Mouse (Mus musculus) MEL (cell line): ENCODE data around the gene Padi2. TPM values are rescaled to one million over a fixed set of nuclear protein-coding genes. Genes with fewer than 3 reads are reported as not detected.
A peak's percentile ranks its signal among the peaks of the same experiment; 100 is the strongest.

Experiments used
- DNase-seq: peaks from one replicate; pipeline ENCODE4 v3.0.0; 2011; ENCODE audit warnings: low read depth, low spot score
- H3K27ac ChIP-seq: 2 replicates; pipeline ENCODE4 v1.5.1; 2012; ENCODE audit warnings: low read depth, mild to moderate bottlenecking, control low read depth, low read length, moderate library complexity; ENCODE audit not compliant: control insufficient read depth
- H3K27me3 ChIP-seq, 2 experiments: fragments of 150-350 bp in 1 of 2; sonication (generic) in 1 of 2; 2 replicates each; pipeline ENCODE4 v1.6.1; 2012; ENCODE audit warnings: low read length in 2 of 2, mild to moderate bottlenecking in 2 of 2, improper control_type of control experiment in 1 of 2, moderate library complexity in 1 of 2; ENCODE audit not compliant: insufficient read depth in 2 of 2, control insufficient read depth in 1 of 2
- H3K36me3 ChIP-seq, 2 experiments: 2 replicates each; pipeline ENCODE4 v1.6.1; 2012 to 2014; ENCODE audit warnings: low read length in 2 of 2, improper control_type of control experiment in 1 of 2, inconsistent platforms in 1 of 2, mild to moderate bottlenecking in 1 of 2; ENCODE audit not compliant: insufficient read depth in 2 of 2, control insufficient read depth in 1 of 2
- H3K4me1 ChIP-seq, 2 experiments: fragments of 150-350 bp in 1 of 2; sonication (generic) in 1 of 2; 2 replicates each; pipeline ENCODE4 v1.6.1; 2012; ENCODE audit warnings: low read length in 2 of 2, improper control_type of control experiment in 1 of 2, mild to moderate bottlenecking in 1 of 2; ENCODE audit not compliant: insufficient read depth in 2 of 2, control insufficient read depth in 1 of 2
- H3K4me3 ChIP-seq, 2 experiments: fragments of 150-350 bp in 1 of 2; sonication (generic) in 1 of 2; 2 replicates each; pipeline ENCODE4 v1.5.1; 2012; ENCODE audit warnings: low read depth in 2 of 2, low read length in 2 of 2, mild to moderate bottlenecking in 2 of 2, moderate library complexity in 2 of 2, control low read depth in 1 of 2, improper control_type of control experiment in 1 of 2; ENCODE audit not compliant: control insufficient read depth in 1 of 2, insufficient read depth in 1 of 2
- H3K79me2 ChIP-seq: 2 replicates; pipeline ENCODE4 v1.6.1; 2012; ENCODE audit warnings: mild to moderate bottlenecking, low read length, moderate library complexity; ENCODE audit not compliant: control insufficient read depth, poor library complexity, insufficient read depth
- H3K9ac ChIP-seq: 2 replicates; pipeline ENCODE4 v1.6.1; 2012; ENCODE audit warnings: low read depth, mild to moderate bottlenecking, control low read depth, low read length, moderate library complexity; ENCODE audit not compliant: control insufficient read depth, poor library complexity, severe bottlenecking
- H3K9me3 ChIP-seq: fragments of 150-350 bp; sonication (generic); replicated peaks from 2 replicates; pipeline ENCODE4 v1.6.1; 2012; ENCODE audit warnings: mild to moderate bottlenecking, low read length, improper control_type of control experiment, moderate library complexity; ENCODE audit not compliant: insufficient read depth
- CHD2 ChIP-seq: IDR thresholded peaks from 2 replicates; pipeline ENCODE4 v1.6.1; 2011; ENCODE audit warnings: low read length, improper control_type of control experiment
- CTCF ChIP-seq, 3 experiments: IDR thresholded peaks in 2 of 3; conservative IDR thresholded peaks in 1 of 3; 2 replicates each; pipeline ENCODE4 v1.5.1; 2011 to 2012; ENCODE audit warnings: low read length in 3 of 3, low read depth in 2 of 3, mild to moderate bottlenecking in 2 of 3, improper control_type of control experiment in 1 of 3, inconsistent platforms in 1 of 3, mixed read lengths in 1 of 3, moderate library complexity in 1 of 3; ENCODE audit not compliant: control insufficient read depth in 1 of 3, insufficient read depth in 1 of 3, poor library complexity in 1 of 3, severe bottlenecking in 1 of 3
- E2F4 ChIP-seq: IDR thresholded peaks from 2 replicates; pipeline ENCODE4 v1.6.1; 2011; ENCODE audit warnings: low read depth, low read length, improper control_type of control experiment, borderline replicate concordance
- EP300 ChIP-seq, 2 experiments: IDR thresholded peaks; 2 replicates each; pipeline ENCODE4 v1.6.1; 2011; ENCODE audit warnings: improper control_type of control experiment in 2 of 2, low read length in 2 of 2, low read depth in 1 of 2, mild to moderate bottlenecking in 1 of 2
- GATA1 ChIP-seq: IDR thresholded peaks from 2 replicates; pipeline ENCODE4 v1.6.1; 2011; ENCODE audit warnings: low read depth, low read length, improper control_type of control experiment
- JUND ChIP-seq: IDR thresholded peaks from 2 replicates; pipeline ENCODE4 v1.6.1; 2011; ENCODE audit warnings: low read depth, mild to moderate bottlenecking, improper control_type of control experiment, low read length
- MAFK ChIP-seq: IDR thresholded peaks from 2 replicates; pipeline ENCODE4 v1.6.1; 2011; ENCODE audit warnings: low read depth, mild to moderate bottlenecking, low read length, improper control_type of control experiment, borderline replicate concordance
- MAX ChIP-seq: IDR thresholded peaks from 2 replicates; pipeline ENCODE4 v1.6.1; 2011; ENCODE audit warnings: low read length, improper control_type of control experiment
- MXI1 ChIP-seq: IDR thresholded peaks from 2 replicates; pipeline ENCODE4 v1.6.1; 2011; ENCODE audit warnings: mild to moderate bottlenecking, low read depth, low read length, improper control_type of control experiment
- NELFE ChIP-seq: IDR thresholded peaks from 2 replicates; pipeline ENCODE4 v1.6.1; 2011; ENCODE audit warnings: low read depth, low read length, improper control_type of control experiment
- POLR2A ChIP-seq, 2 experiments: IDR thresholded peaks; 2 replicates each; pipeline ENCODE4 v1.6.1; 2011 to 2012; ENCODE audit warnings: low read length in 2 of 2, mild to moderate bottlenecking in 2 of 2, control low read depth in 1 of 2, improper control_type of control experiment in 1 of 2, low read depth in 1 of 2, moderate library complexity in 1 of 2; ENCODE audit not compliant: control insufficient read depth in 1 of 2, insufficient read depth in 1 of 2, poor library complexity in 1 of 2
- RAD21 ChIP-seq: IDR thresholded peaks from 2 replicates; pipeline ENCODE4 v1.6.1; 2011; ENCODE audit warnings: mild to moderate bottlenecking, low read depth, low read length, improper control_type of control experiment
- SIN3A ChIP-seq: IDR thresholded peaks from 2 replicates; pipeline ENCODE4 v1.6.1; 2012; ENCODE audit warnings: low read length, improper control_type of control experiment, inconsistent platforms
- SMC3 ChIP-seq: IDR thresholded peaks from 2 replicates; pipeline ENCODE4 v1.6.1; 2011; ENCODE audit warnings: low read depth, low read length, improper control_type of control experiment
- TBP ChIP-seq: IDR thresholded peaks from 2 replicates; pipeline ENCODE4 v1.8.0; 2011; ENCODE audit warnings: low read depth, low read length, improper control_type of control experiment
- UBTF ChIP-seq: IDR thresholded peaks from 2 replicates; pipeline ENCODE4 v1.6.1; 2012; ENCODE audit warnings: low read depth, mild to moderate bottlenecking, inconsistent platforms, low read length, improper control_type of control experiment, moderate library complexity, borderline replicate concordance; ENCODE audit not compliant: insufficient read depth
- ZC3H11A ChIP-seq: IDR thresholded peaks from 2 replicates; pipeline ENCODE4 v1.6.1; 2012; ENCODE audit warnings: low read depth, mild to moderate bottlenecking, inconsistent platforms, low read length, improper control_type of control experiment
- ZMIZ1 ChIP-seq: IDR thresholded peaks from 2 replicates; pipeline ENCODE4 v1.6.1; 2012; ENCODE audit warnings: low read depth, mild to moderate bottlenecking, inconsistent platforms, low read length, improper control_type of control experiment, moderate library complexity
- polyA plus RNA-seq, 2 experiments: library from polyadenylated mRNA; stranded (reverse) in 1 of 2; unstranded in 1 of 2; fragments of >175 nt in 1 of 2; fragments of >200 nt in 1 of 2; gene quantifications; 2 replicates each; pipeline versions ENCODE4 v1.2.1 to v1.2.4; 2012; ENCODE audit warnings: low replicate concordance in 2 of 2, low read depth in 1 of 2; ENCODE audit not compliant: insufficient read length in 2 of 2, insufficient read depth in 1 of 2, missing spikeins in 1 of 2
- total RNA-seq: library from RNA; depleted of rRNA; stranded (reverse); fragments of 300-350 nt; gene quantifications from 2 replicates; pipeline ENCODE4 v1.2.3, GENCODE M21; 2012

Padi2 gene
- total and polyA plus RNA-seq, 3 experiments, result 0.07 to 0.27 TPM; not detected in 1

DNA sequence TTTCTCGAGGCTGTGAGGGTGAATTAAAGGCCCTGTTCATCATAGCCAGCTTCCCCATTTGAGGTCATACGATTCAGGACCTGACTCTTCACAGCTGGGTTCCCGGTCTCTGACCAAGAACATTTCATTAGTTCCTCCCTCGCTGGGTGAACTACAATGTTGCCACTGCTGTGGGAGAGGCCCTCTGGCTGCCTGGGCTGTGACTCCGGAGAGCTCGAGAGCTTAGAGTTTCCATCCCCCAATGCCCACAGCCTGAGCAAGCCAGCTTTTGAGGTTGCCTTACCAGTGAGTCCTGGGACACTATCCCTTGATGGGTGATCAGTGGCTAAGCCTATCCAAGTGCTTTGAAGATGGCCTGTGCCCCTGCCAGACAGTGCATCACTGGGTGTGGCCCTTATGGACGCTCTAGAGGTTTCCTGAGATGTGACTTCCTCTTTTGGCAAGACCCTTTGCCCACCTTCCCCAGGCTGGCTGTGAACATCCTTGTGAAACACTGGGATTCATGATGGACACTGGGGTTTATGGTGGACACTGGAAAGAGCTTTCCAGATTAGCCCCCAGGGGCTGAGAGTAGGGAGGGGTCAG is 82.7 kb downstream of the Padi2 start:
- H3K4me3 ChIP-seq, result no peak overlapping the region
- peaks cover 3 to 17% of the 10 kb centered on the region in 2 experiments; a peak in 3 of 4 replicates for H3K4me1 ChIP-seq
- H3K9me3 ChIP-seq, result no peaks in the 10 kb centered on the region
- peaks cover 8% of the 10 kb centered on the region for H3K79me2 ChIP-seq
- TF ChIP-seq E2F4, result no peak
- no peak for TF ChIP-seq JUND
- TF ChIP-seq MAX, result no peak
- TF ChIP-seq ZC3H11A, result no peak
- TF ChIP-seq POLR2A (IDR thresholded peaks at IDR 0.05; ENCODE audit: control insufficient read depth in 1 of 2, insufficient read depth in 1 of 2, low read depth in 1 of 2, low read length in 2 of 2, poor library complexity in 1 of 2), result no peak
- no peak for TF ChIP-seq CTCF (IDR thresholded peaks at IDR 0.05 in 2 of 3, conservative IDR thresholded peaks at IDR 0.05 in 1 of 3; ENCODE audit: control insufficient read depth in 1 of 3, insufficient read depth in 1 of 3, low read depth in 2 of 3, low read length in 3 of 3, poor library complexity in 1 of 3, severe bottlenecking in 1 of 3)
- no peak for TF ChIP-seq SIN3A
- TF ChIP-seq CHD2, result no peak
- no peak for TF ChIP-seq MAFK
- TF ChIP-seq RAD21, result no peak
- no peak for TF ChIP-seq SMC3
- no peak for TF ChIP-seq EP300 (IDR thresholded peaks at IDR 0.05; ENCODE audit: low read depth in 1 of 2, low read length in 2 of 2)
- no peak for TF ChIP-seq GATA1
- no peak for TF ChIP-seq NELFE
- TF ChIP-seq MXI1, result no peak
- TF ChIP-seq UBTF, result no peak
- TF ChIP-seq TBP, result no peak
- no peaks in the 10 kb centered on the region for H3K27me3 ChIP-seq
- DNase-seq, result peak; percentile 45
- no peak overlapping the region for H3K27ac ChIP-seq
- no peak overlapping the region for H3K9ac ChIP-seq
- H3K36me3 ChIP-seq, result peaks cover 0 to 10% of the 10 kb centered on the region in 2 experiments; a peak in 2 of 4 replicates

DNA sequence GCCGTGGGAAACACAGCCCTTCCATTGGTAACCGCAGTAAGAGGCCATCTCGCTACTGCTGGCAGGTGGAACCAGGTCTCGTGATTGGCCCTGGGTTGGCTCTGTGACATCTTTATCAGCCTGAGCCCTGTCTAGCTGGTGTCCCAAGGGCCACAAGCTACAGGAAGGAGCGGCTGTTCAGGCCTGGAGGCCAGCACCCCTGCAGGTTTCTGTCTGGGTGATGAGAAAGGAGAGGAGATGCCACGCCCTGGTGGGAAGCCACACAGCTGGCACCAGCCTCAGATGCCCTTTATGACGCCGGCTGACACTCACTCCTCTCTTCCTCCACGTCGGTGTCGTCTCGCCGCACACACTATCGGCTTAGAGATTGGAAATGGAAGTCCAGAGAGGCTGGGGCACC is 83.3 kb downstream of the Padi2 start:
- Histone ChIP-seq H3K27me3 (no peaks in the 10 kb centered on the region), H3K4me1 (peaks cover 3 to 17% of the 10 kb centered on the region in 2 experiments; a peak in 3 of 4 replicates), H3K9me3 (no peaks in the 10 kb centered on the region), H3K4me3 (no peak overlapping the region), H3K79me2 (peaks cover 8% of the 10 kb centered on the region), H3K27ac (no peak overlapping the region), H3K36me3 (peaks cover 0 to 10% of the 10 kb centered on the region in 2 experiments; a peak in 2 of 4 replicates), H3K9ac (no peak overlapping the region)
- DNase-seq, result no peak
- TF ChIP-seq SMC3 (no peak), ZMIZ1 (no peak)
